Mouse (Mus musculus): Measurements from ENCODE around the gene Lrfn1.
A peak's percentile ranks its signal among the peaks of the same experiment; 100 is the strongest.
"Not testable (repeated sequence)": the region's sequence is repeated elsewhere in the genome, so short reads cannot be mapped to it uniquely, and the experiment has no call there.

Lrfn1 gene

DNA sequence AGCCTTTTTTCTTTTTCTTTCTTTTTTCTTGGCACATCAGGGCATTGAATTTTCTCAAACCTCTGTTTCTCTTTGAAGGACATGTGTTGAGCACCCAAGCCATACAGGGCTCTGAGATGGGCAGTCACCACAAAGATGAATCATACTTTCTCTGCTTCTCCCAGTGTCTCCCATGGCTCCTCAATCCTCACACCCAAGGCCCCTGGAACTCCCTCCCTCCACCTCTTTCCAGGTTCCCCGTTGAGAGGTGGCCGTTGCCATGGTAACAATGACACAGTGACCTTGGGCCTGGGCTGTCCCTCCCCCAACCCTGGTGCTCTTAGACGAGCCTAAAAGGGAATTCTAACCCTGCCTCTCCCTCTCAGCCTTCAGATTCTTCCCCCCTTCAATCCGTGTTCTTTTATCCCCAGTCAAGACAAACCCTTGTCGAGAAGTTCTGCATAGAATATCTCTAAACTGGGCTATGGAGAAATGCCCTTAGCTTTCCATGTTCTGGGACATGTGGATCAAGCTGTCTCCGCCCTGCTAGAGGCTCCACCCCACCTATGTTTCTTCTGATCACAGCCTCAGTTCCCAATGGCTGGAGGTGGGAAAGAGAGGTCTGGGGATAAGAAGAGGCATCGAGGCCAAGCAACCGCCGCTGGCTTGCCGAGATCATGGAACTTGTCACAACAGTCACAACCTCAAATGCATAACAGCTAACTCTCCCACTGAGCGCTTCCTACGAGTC, 4.5 kb upstream of the Lrfn1 start:
- no peak for DNase-seq (ENCODE audit: low spot score in 2 of 2)

DNA sequence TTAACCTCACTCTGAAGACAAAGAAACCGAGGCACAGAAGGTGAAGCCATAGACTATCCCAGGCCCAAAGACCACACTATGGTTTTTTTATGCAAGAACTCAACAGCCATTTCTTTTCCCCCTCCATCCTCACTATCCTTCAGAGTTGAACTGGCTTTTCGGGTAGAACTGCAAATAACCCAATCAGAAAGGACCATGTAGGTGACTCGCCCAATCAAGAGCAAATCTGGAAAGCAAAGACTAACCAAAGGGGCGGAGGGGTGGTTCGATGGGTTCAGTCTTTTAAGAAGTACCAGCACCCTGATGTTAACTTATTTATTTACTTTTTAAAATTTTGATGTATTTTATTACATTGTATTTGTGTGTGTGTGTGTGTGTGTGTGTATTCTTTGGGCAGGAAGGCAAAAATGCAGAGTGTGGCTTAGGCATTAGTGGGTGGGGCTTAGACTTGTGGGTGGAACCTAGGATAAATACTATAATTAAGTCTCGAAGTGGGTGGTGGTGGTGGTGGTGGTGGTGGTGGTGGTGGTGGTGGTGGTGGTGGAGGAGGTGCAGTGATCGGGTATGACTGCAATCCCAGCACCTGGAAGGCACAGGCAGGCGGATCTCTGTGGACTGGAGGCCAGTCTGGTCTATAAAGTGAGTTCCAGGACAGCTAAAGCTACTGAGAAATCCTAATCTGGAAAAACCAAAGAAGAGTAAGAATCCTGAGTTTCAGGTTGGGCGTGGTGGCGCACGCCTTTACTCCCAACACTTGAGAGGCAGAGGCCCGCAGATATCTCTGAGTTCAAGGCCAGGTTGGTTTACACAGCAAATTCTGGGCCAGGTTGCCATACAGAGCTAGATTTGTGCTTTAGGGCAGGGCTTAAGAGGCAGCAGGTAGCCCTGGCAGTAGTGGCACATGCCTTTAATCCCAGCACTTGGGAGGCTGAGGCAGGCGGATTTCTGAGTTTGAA, 3.6 kb upstream of the Lrfn1 start:
- DNase-seq (ENCODE audit: low spot score in 2 of 2), result no peak

DNA sequence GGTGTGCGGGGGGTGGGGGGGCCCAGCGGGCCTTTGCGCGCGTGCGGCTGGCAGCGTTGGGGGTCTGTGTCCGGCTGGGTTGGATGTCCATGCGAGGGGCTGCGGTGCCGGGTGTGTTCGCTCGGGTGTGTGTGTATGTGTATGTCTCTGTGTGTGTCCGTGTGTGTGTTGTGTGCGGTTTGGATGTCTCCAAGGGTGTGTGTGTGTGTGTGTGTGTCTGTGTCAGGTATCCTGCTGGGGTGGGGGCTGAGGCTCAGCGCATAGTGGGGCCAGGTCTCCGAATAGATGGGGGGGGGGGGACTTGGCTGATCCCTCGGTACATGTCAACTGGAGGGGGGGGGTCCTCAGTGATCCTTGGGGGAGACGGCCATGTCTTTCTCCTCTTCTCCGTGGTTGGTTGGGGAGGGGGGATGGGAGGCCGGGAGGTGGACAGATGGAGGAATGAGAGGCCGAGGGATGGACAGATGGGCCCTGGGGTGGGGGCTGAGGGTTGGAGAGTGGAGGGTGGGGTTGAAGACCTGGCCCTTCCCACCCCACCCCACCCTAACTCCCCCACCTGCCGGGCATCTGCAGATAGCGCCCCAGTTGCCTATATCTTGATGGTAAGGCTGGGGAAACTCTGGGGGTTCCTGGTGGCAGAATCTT, 703 bp downstream of the Lrfn1 start:
- no peak for DNase-seq (ENCODE audit: low spot score in 2 of 2)

DNA sequence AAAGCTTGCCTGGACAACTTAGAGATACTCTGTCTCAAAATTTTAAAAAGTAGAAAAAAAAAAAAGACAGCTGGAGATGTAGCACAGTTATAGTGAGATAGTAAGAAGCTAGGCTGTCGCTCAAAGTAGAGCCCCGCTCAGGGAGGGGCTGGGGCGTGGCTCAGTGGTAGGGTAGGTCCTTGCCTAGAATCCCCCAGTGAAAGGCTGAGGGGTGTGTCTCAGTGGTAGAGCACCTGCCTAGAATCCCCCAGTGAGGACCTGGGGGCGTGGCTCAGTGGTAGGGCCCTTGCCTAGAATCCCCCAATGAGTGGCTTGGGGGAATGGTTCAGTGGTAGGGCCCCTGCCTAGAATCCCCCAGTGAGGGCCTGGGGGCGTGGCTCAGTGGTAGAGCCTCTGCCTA, 8.6 kb downstream of the Lrfn1 start:
- DNase-seq (ENCODE audit: low spot score in 2 of 2), result no peak

DNA sequence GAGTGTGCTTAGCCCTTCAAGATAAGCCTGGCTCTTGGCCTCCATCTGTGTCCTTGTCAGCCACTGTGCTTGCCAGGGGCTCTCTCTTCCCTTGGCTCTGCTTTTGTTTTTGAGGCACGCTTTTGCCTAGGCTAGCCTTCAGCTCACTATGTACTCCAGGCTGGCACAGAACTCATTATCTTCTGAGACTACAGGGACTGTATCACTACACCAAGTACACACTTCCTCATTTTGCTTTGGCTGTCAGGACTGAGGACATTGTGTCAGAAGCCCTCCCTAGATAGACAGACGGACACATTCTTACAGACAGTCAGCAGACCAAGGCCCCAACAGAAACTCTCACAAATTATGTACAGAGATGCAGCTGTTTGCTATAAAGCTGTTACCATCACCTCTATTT, 11.0 kb downstream of the Lrfn1 start:
- no peak for DNase-seq (ENCODE audit: low spot score in 2 of 2)

DNA sequence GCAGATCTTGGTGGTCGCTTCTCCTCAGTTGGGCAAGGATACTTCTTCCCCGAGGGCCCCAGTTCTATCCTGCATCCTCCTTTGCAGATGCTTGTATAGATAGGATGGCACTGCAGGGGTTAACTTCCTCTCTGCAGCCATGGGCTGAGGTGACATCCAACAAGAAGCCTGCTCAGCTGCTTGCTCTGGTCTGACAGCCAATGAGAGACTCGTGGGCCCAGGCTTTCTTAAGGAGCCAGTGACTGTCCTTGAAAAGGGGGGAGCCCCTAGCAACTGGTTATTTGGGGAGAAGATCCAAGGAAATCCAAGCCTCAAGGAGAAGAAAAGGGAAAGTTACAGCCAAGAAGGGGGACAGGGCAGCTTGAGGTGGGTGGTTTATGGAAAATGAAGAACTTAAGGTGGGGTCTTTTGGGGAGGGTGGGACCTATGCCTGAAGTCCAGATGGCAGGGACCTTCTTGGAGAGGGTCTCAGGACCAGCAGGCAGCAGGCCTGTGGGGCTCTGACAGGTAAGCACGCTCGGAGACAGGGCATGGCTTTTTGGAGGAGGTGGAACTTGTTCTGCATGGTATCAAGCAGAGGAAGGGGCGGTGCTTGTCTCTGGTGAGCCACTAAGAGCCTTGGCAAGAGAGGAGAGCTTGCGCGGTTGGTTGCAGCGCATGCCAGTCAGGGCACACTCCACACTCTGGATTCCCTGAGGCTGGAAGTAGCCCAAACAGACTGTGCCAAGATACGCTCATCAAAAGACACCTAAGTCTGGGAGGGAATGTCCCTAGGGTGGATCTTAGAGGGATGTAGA, 12.8 kb downstream of the Lrfn1 start:
- DNase-seq (ENCODE audit: low spot score in 2 of 2), result peak; percentile 69 to 71

DNA sequence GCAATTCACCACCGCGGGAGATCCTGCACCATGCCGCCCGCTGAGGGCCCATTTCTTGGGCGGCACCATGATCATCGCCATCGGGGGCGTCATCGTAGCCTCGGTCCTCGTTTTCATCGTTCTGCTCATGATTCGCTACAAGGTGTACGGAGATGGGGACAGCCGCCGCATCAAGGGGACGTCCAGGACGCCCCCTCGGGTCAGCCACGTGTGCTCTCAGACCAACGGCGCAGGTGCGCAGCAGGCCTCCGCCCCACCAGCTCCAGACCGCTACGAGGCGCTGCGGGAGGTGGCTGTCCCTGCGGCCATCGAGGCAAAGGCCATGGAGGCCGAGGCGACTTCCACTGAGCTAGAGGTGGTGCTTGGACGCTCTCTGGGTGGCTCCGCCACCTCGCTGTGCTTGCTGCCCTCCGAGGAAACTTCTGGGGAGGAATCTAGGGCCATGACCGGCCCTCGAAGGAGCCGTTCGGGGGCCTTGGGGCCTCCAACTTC, 15.0 kb downstream of the Lrfn1 start:
- DNase-seq (ENCODE audit: low spot score in 2 of 2), result no peak

DNA sequence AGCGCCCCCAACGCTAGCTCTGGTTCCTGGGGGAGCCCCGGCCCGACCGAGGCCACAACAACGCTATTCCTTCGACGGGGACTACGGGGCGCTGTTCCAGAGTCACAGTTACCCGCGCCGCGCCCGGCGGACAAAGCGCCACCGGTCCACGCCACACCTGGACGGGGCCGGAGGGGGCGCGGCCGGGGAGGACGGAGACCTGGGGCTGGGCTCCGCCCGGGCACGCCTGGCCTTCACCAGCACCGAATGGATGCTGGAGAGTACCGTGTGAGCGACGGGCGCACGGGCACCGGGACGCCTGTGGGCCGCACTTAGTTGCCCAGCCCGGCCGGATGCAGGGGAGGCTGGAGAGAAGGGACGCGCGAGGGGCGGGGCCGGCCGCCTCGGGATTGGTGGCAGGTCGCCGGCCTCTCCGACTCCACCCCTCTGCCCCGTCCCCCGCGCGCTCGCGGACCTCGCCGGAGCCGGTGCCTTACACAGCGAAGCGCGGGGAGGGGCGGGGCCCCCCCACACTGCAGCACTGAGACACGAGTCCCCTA, 15.5 kb downstream of the Lrfn1 start:
- peak; percentile 51 to 66 for DNase-seq (ENCODE audit: low spot score in 2 of 2)

DNA sequence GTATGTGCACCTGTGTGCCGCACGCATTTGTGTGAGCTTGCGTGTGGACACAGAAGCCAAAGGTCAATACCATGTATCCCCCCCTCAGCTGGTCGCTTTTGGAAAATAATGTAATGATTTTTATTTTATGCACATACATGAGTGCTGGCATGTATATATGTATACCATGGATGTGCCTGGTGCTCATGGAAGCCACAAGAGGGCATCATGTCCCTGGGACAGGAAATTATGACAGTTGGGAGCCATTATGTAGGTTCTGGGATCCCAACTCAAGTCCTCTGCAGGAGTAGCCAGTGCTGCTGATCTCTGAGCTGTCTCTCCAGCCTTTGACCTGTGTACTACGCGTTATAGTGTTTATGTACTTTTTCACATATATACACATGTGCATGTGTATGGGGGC, 24.4 kb downstream of the Lrfn1 start:
- DNase-seq (ENCODE audit: low spot score in 2 of 2), result no peak

DNA sequence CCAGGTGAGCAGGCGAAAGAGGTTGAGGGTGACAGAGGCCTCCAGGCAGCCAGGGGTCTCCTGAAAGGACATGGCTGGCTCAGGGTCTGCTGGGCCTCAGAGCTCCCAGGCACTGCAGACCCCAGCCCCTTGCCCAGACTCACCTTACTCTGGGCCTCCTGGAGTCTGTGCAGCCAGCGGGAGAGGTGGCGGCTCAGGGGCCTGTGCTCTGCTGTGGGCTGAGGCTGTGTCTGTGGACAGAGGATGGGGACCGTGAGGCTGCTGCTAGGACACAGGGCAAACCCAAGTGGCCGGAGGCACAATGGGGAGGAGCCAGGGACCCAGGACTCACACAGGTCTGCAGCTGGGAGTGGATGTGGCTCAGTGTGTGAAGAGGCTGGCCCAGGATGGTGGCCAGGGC, 25.6 kb downstream of the Lrfn1 start:
- no peak for DNase-seq (ENCODE audit: low spot score in 2 of 2)

DNA sequence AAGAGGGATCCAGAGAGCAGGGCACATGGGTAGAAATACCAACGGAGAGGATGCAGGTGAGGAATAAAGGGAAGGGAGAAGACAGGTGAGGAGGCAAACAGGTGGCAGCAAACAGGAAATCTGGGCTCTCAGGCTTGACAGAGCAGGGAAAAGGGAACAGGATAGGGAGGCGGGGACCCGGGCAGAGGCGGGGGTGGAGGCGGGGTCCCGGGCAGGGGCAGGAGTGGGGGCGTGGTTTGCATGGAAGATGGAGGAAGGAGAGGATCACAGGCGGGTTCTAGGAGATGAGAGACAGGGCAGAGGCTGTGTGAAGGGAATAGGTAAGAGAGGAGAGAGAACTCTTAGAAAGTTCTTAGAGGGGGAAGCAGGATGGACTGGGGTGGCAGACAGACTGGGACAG, 27.1 kb downstream of the Lrfn1 start:
- DNase-seq (ENCODE audit: low spot score in 2 of 2), result no peak

DNA sequence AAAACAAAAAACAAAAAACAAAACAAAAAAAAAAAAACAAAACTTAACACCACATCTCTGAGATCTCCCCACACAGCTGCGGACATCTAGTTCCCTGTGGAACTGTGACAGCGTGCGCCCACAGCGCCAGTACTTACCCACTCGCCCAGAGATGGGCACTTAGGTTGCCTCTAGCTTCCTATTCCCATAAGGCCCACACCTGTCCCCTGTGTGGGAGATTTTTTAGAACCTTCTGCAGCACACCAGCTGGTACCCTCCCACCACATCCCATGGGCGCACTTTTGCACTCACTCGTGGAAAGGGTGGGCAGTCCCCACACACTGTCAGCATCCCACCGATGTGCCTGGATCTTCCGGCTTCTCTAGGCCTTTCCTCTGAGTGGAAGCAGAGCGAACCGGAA, 31.1 kb downstream of the Lrfn1 start:
- no peak for DNase-seq (ENCODE audit: low spot score in 2 of 2)

DNA sequence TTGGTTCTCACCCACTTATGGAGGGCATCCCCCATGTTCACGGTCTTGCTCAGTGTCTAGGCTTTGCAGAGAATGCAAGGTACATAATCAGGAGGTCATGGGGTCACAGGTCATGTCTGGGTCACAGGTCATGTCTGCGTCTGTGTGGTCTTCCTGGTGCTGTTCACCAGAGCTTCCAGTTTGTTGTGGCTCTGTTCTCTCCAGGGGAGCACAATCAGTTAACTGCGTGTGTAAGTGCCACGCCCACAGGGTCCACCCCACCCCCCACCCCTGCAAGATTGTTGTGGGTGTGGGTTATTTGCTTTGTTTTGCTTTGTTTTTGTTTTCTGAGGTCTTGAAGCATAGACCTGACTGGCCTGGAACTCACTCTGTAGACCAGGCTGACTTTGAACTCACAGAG, 32.4 kb downstream of the Lrfn1 start:
- DNase-seq (ENCODE audit: low spot score in 2 of 2), result no peak

DNA sequence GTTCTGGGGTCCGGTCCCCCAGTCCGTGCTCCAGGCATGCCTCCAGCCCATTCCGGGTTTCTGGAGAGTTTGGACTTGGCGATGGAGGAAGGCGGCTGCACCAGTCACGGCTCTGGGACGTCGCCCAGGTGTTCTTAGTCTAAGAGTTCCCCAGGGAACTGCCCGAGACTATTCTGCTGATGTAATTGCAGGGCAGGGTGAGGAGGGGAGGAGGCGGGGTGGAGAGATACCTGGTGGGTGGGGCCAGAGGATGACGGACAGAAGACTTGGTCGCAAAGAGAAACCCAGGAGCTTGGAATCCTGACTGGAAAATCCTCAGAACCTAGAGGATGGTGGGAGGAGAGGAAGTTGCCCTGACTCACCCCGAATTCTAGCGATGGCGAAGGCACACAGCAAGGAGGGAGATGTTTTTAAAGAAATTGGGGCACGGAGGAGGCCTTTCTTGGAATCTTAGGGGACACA, 36.3 kb downstream of the Lrfn1 start:
- no peak for DNase-seq (ENCODE audit: low spot score in 2 of 2)

DNA sequence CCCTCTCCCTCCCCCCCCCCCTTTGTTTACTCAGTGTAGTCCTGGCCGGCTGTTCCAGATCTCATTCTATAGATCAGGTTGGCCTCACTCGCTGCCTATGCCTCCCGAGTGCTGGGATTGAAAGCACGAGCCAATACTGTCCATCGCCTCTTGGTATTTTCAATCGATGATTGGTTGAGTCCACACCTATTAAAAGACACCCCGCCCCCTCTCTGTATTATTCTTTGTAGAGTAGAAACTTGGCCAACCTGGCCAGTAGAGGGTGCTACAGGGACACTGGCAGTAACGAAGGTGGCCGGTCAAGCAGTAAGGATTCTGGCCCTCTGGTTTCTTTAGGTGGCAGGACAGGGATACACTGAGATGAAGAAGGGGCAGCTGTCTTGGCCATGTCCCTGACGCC, 38.6 kb downstream of the Lrfn1 start:
- DNase-seq (ENCODE audit: low spot score in 2 of 2), result peak in 1 of 2 experiments; percentile 62

DNA sequence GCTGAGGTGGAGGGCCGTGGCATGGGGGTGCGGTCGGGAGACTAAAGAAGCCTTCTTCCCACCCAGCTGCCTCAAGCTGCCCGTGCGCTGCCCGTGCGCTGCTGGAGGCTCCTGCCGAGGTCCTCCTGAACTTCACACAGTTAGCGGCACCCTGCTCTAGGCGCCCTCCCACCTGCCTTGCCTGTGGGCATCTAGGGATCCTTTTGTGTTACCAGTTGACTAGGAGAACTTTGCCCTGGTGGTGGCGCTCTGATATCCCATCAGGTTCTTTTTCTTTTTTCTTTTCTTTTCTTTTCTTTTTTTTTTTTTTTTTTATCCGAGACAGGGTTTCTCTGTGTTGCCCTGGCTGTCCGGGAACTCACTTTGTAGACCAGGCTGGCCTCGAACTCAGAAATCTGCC, 39.1 kb downstream of the Lrfn1 start:
- no peak for DNase-seq (ENCODE audit: low spot score in 2 of 2)

DNA sequence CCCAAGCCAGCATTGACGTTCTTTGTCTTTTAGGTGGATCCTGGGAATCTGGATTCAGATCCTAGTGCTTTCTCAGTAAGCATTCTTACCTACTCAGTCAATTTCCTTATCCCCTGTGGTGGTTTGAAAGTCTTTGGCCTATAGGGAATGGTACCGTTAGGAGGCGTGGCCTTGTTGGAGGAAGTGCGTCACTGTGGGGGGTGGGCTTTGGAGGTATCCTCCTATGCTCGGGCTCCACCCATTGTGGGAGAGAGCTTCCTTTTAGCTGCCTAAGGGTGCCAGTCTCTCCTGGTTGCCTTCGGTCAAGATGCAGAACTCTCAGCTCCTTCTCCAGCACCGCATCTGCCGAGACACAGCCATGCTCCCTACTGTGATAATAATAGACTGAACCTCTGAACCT, 40.5 kb downstream of the Lrfn1 start:
- DNase-seq (ENCODE audit: low spot score in 2 of 2), result no peak

DNA sequence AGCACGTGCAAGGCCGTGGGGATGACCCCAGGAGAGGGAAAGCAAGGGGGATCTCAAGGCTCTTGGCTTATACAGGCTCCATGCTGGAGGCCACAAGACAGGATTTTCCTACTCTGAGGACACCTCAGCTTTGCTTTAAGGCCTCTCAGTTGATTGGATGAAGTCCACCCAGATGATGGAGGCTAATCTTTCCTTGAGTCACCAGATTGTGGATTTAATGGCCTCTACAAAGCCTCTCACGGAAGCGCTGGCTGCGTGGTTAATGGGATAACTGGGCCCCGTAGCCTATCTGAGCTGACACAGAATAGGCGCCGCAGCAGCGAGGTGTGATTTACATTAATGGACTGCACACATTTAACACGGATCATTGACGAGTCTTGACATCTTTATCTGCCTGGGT, 43.6 kb downstream of the Lrfn1 start:
- DNase-seq (ENCODE audit: low spot score in 2 of 2), result no peak

DNA sequence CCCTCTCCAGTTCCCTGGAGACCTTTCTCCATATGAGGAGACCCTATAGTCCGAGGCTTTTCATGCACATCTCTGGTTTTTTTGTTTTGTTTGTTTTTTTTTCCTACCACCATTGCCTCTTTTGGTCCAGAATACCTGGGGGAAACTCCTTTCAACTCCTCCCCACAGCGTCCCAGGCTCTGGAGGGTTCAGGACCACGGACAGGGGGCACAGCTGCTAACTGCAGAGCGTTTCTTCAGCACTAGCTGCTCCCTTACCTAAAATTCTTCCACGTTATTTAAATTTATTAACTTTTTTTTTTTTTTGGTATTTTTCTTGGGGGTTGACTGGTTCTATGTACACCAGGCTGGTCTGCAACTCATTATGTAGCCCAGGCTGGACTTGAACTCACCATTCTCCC, 53.8 kb downstream of the Lrfn1 start:
- no peak for DNase-seq (ENCODE audit: low spot score in 2 of 2)

DNA sequence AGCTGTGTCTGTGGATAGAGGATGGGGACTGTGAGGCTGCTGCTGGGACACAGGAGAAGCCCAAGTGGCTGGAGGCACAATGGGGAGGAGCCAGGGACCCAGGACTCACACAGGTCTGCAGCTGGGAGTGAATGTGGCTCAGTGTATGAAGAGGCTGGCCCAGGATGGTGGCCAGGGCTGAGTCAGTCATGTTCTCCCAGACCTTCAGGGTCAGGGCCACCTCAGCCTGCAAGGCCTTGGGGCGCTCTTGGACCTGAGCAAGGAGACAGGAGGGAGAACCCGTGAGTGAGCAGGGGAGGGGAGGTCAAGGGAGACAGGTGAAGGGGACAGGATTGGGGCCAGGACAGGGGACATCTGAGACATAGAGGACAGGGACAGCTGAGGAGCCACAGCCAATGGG, 57.3 kb downstream of the Lrfn1 start:
- DNase-seq (ENCODE audit: low spot score in 2 of 2), result not testable (repeated sequence)

DNA sequence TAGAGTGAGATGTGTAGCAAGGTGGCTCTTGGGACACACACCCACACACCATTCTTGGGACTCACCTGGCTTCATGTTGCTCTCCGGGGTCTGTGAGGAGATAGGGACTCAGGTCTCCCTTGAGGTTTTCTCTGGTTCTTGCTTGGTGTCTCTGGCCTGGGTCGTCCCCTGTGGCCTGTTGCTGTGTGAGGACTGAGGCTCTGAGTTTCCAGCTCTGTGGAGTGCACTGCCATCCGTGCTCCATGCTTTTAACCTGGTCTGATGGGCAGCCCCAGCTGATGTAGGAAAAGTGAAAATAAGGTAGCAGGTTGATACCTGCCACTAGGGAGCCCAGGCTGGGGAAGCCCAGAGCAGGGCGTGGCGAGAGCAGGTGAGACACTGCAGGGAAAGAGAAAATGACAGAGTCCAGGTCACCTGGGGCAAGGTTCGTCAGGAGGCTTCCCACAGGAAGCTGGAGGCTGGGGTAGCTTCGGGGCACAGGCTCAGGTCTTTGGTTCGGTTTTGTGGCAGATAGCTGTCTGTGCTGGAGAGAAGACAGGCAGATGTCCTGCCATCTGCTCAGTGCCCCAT, 58.7 kb downstream of the Lrfn1 start, which contains the start of gene Ifnl2:
Gene Ifnl2 (minus strand): TSS at position 51 of the 570 bp plus-strand sequence.
- DNase-seq (ENCODE audit: low spot score in 2 of 2), result not testable (repeated sequence)

Measured in urinary bladder, postnatal 4 days (tissue).